Mouse (Mus musculus) testis, adult 2 months (tissue): ENCODE data around the gene Cygb.

Experiments used
- CTCF ChIP-seq: fragments of 200-500 bp; IDR thresholded peaks from 2 replicates; pipeline ENCODE4 v1.5.1; 2012; ENCODE audit warnings: low read depth, mild to moderate bottlenecking, inconsistent platforms, low read length, moderate library complexity; ENCODE audit not compliant: control insufficient read depth, insufficient read depth, insufficient replicate concordance
- POLR2A ChIP-seq: fragments of 200-500 bp; IDR thresholded peaks from 2 replicates; pipeline ENCODE4 v1.6.1; 2012; ENCODE audit warnings: low read depth, mild to moderate bottlenecking, inconsistent platforms, low read length, moderate library complexity; ENCODE audit not compliant: control insufficient read depth

DNA sequence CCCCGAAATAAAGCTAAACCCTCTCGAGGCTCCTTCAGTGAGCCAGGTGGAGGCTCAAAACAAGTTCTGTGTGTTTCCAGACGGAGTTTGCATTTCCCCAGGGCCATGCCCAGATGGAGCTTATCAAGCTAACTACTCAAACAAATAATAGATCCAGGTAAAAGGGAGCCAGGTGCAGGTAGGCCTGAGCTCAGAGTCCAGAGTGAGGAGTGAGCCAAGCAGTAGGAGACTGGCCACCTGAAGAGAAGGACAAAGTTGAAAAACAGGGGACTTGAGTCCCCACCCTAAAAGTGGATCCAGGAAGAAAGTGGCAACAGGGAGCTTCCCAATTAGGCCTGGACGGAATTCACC is 39.8 kb upstream of the Cygb start:
- no peak for TF ChIP-seq CTCF
- TF ChIP-seq POLR2A, result no peak
